Mouse (Mus musculus) stomach, embryonic 15.5 days (tissue): Measurements from ENCODE around the gene D2hgdh. TPM values are rescaled to one million over a fixed set of nuclear protein-coding genes. Genes with fewer than 3 reads are reported as not detected.
A peak's percentile ranks its signal among the peaks of the same experiment; 100 is the strongest.

Experiments used
- ATAC-seq: fragments of 200-750 bp; cut with Nextera tagmentation; 2 replicates; pipeline ENCODE4 v1.8.0; 2017; ENCODE audit warnings: low read depth, moderate number of reproducible peaks, moderate TSS enrichment; ENCODE audit not compliant: insufficient read depth, low FRiP score
- H3K27ac ChIP-seq: fragments of 300-500 bp; sonication (generic); 2 replicates; pipeline ENCODE4 v1.5.1; 2015; ENCODE audit warnings: mild to moderate bottlenecking, inconsistent platforms
- H3K27me3 ChIP-seq: fragments of 300-500 bp; sonication (generic); replicated peaks from 2 replicates; pipeline ENCODE4 v1.6.1; 2015; ENCODE audit warnings: inconsistent platforms
- H3K36me3 ChIP-seq: fragments of 300-500 bp; sonication (generic); 2 replicates; pipeline ENCODE4 v1.6.1; 2015; ENCODE audit warnings: inconsistent platforms
- H3K4me1 ChIP-seq: fragments of 300-500 bp; sonication (generic); 2 replicates; pipeline ENCODE4 v1.6.1; 2015; ENCODE audit warnings: inconsistent platforms
- H3K4me2 ChIP-seq: fragments of 300-500 bp; sonication (generic); 2 replicates; pipeline ENCODE4 v1.6.1; 2015; ENCODE audit warnings: mild to moderate bottlenecking, inconsistent platforms
- H3K4me3 ChIP-seq: fragments of 300-500 bp; sonication (generic); replicated peaks from 2 replicates; pipeline ENCODE4 v1.5.1; 2015; ENCODE audit warnings: inconsistent platforms
- H3K9ac ChIP-seq: fragments of 300-500 bp; sonication (generic); 2 replicates; pipeline ENCODE4 v1.6.1; 2015; ENCODE audit warnings: inconsistent platforms
- H3K9me3 ChIP-seq: fragments of 300-500 bp; sonication (generic); 2 replicates; pipeline ENCODE4 v1.6.1; 2016; ENCODE audit warnings: inconsistent platforms
- whole genome bisulfite sequencing: fragments of 180-500 bp; shearing (Covaris S2); methylation state at CpG from one replicate; pipeline ENCODE4 v1.1.7; 2015; 5-methylcytosine and 5-hydroxymethylcytosine counted together
- polyA plus RNA-seq: library from polyadenylated mRNA; unstranded; fragments of >200 nt; fragmentation: Nextera tagmentation; extraction: Ambion mirVana; gene quantifications from 2 replicates; pipeline ENCODE4 v1.2.1, GENCODE M21; 2015

The D2hgdh gene
- polyA plus RNA-seq, result 13.0 and 15.7 TPM in 2 replicates

DNA sequence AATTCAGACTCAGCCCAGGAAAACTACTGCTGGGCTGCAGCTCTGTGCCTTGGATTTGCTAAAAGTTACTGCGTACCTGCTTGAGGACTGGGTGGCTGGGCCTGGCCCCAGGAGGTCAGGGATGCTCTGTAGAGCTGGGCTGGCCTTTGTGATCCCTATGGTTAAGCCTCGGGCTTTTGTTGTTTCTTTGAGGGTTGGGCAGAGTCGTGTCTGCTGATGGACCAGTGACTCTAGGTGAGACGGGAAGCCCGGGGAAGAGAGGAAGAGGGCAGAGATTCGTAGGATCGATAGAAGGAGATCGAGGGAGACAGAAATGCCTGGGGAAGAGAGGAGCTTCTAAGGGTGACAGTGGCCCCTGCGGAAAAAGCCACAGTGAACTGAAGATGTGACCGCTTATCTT, at the start of gene D2hgdh:
D2hgdh (plus strand) TSS at position 301 of the 400 bp plus-strand sequence.
- Histone ChIP-seq H3K4me1 (peaks cover 7% of the 10 kb centered on the region; the same call in 1 of the 2 replicates), H3K27me3 (no peaks in the 10 kb centered on the region), H3K36me3 (peaks cover 11% of the 10 kb centered on the region), H3K4me3 (peak within 1 kb of the TSS; percentile 57), H3K9ac (peak within 1 kb of the TSS; percentile 49), H3K4me2 (peak within 1 kb of the TSS; percentile 73), H3K27ac (peak within 1 kb of the TSS; percentile 97), H3K9me3 (no peaks in the 10 kb centered on the region)
- ATAC-seq, result 0 out of 2 replicates have a peak, but pooled peaks have one; percentile 0
- WGBS, result 6% methylated on average over 10 of the region's 10 CpGs

DNA sequence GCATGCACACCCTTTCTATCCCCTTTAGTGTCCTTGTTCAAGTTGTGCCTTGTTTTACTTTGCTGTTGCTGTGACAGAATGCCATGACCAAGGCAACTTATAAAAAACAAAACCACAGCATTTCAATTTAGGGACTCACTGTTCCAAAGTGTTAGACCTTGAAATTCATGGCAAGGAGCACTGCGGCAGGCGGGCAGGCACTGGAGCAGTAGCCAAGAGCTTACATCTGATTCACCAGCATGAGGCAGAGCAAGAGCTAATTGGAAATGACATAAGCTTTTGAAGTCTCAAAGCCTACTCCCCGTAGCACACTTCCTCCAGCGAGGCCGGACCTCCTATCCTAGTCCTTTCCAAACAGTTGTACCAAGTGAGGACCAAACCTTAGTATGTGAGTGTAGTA, 48.0 kb upstream of the D2hgdh start:
- Histone ChIP-seq H3K27me3 (no peaks in the 10 kb centered on the region), H3K36me3 (peaks cover 51% of the 10 kb centered on the region), H3K9ac (no peak overlapping the region), H3K4me3 (no peak overlapping the region), H3K4me2 (no peak overlapping the region), H3K9me3 (no peaks in the 10 kb centered on the region), H3K27ac (no peak overlapping the region), H3K4me1 (no peaks in the 10 kb centered on the region)
- no peak for ATAC-seq
- 92% methylated on average over 5 of the region's 5 CpGs for WGBS

DNA sequence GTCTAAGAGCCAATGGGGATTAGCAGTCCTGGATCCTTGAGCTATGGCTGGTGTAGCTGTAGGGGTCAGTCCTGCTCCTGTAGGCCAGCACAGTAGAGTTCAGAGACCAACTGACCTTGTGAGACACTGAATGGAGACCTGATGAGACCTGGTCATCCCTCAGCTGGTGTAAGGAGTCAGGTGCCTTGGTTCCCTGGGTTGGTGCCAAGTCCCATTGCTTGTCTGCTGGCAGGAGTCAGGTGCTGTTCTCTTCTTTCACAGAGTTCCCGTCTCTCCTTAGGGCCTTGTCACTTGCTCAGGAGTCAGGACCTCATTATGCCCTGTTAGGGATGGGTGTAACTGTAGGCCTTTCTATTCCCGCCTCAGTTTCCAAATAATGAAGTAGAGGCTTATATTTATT, 37.8 kb upstream of the D2hgdh start:
- no peak for ATAC-seq
- Histone ChIP-seq H3K9me3 (no peaks in the 10 kb centered on the region), H3K4me3 (no peak overlapping the region), H3K9ac (no peak overlapping the region), H3K4me1 (no peaks in the 10 kb centered on the region), H3K27me3 (no peaks in the 10 kb centered on the region), H3K36me3 (peaks cover 61% of the 10 kb centered on the region), H3K4me2 (no peak overlapping the region), H3K27ac (no peak overlapping the region)
- 87% methylated on average over 2 of the region's 2 CpGs for WGBS

DNA sequence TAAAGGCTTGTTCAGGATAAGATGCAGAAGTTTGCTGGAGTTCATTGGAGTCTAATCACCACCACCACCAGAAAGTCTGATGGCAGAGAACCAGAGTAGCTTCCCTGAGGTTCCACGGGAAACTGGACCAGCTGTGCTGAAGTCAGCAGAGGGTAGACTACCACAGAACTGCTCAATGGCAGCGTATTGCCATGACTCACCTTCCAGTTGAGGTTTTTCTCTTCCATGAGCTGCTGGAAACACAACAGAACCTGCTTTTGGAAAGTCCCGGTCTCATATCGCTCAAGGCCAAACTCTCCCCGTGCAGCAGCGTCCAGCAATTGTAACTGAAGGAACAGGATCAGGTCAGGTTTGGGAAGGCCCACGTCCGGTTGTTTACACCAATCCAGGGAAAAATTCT, 30.2 kb upstream of the D2hgdh start:
- 92% methylated on average over 8 of the region's 8 CpGs for WGBS
- Histone ChIP-seq H3K36me3 (peaks cover 52% of the 10 kb centered on the region), H3K4me2 (no peak overlapping the region), H3K27me3 (no peaks in the 10 kb centered on the region), H3K27ac (no peak overlapping the region), H3K9me3 (no peaks in the 10 kb centered on the region), H3K9ac (no peak overlapping the region), H3K4me3 (no peak overlapping the region), H3K4me1 (no peaks in the 10 kb centered on the region)
- ATAC-seq, result no peak

DNA sequence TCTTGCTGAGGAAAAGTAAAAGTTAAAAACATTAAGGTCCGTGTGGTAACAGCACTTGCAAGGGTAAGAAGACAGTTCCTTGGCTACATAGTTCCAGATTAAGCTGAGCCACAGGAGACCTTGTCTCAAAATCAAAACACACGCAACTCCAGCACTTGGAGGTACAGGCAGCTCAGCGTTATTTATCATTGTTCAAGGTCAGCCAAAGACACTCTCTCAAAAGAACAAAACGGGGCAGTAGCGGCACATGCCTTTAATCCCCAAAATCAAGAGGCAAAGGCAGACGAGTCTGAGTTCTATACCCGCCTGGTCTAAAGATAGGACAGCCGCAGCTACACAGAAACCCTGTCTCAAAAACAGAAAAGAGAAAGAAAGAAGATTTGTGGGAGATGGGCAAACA, 28.8 kb upstream of the D2hgdh start:
- no peak overlapping the region for H3K9ac ChIP-seq
- no peaks in the 10 kb centered on the region for H3K4me1 ChIP-seq
- H3K27ac ChIP-seq, result no peak overlapping the region
- H3K9me3 ChIP-seq, result no peaks in the 10 kb centered on the region
- H3K27me3 ChIP-seq, result no peaks in the 10 kb centered on the region
- H3K4me3 ChIP-seq, result no peak overlapping the region
- no peak for ATAC-seq
- WGBS, result 78% methylated on average over 8 of the region's 8 CpGs
- no peak overlapping the region for H3K4me2 ChIP-seq
- peaks cover 51% of the 10 kb centered on the region for H3K36me3 ChIP-seq

DNA sequence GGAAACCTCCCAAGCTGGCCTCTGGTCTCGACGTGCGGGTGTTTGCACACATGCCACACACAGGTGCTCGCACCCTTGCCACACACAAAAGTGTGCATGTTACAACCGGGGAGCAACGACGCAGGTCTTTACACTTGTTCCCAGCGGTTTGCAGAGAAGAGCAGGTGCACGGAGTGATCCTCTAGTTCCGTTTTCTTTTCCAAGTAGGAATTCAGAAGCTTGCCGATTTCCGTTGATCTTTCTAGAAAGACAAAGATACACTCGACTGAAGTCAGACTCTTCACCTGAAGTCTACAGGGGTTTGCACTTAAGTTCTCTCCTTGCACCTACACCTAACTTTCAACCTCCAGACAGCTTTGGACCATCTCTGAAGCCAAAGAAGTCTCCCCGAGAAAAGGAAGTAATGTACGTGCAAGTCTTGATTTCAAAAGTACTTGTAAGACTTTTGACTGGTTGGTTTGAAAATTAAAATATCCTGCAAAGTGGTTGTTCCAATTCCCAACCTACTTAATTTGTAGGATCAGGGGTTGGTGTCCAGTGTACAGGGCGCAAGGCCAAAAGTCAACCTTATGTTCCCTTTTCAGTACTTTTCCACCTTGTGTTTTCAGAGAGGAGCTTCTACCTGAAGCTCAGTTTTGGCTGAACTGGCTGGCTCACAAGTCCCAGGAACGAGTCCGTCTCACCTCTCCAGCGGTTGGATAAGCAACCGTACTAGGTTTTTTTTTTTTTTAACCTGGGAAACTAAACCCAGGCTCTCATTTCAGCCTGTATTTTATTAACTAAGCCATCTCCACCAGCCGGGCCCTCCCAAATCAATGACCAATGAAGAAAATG, 23.8 kb upstream of the D2hgdh start:
- Histone ChIP-seq H3K27ac (peak overlapping the region; percentile 86; the same call in 1 of the 2 replicates), H3K4me3 (peak overlapping the region; percentile 71), H3K4me2 (peak overlapping the region; percentile 84), H3K36me3 (peaks cover 15% of the 10 kb centered on the region), H3K4me1 (peaks cover 28% of the 10 kb centered on the region), H3K9ac (peak overlapping the region; percentile 65; the same call in 1 of the 2 replicates), H3K9me3 (no peaks in the 10 kb centered on the region), H3K27me3 (no peaks in the 10 kb centered on the region)
- 69% methylated on average over 21 of the region's 21 CpGs for WGBS
- no peak for ATAC-seq

DNA sequence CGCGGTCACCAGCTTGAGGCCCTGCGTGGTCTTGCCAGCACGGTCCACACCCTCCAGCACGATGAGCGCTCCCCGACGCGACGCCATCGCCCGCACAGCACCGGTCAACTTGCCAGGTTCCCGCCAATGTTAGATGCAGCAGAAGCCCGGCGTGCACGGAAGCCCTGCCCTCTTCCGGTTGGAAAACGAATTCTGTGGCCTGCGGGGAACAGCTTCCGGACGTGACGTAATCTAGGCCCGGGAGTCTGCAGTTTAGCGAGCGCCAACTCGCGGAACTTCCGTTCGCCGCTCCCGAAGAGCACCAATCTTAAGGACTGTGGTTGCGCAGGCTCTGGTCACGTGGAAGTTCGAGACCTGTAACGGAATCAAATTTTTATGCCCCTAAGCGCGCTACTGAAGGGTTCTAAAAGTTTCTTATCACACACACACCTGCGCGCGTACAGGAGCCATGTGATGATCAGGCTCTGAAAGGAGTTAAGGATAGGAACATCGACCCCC, 22.9 kb upstream of the D2hgdh start, which contains the start of gene Dtymk:
Dtymk (minus strand) TSS at position 194 of the 498 bp plus-strand sequence.
- Histone ChIP-seq H3K9me3 (no peaks in the 10 kb centered on the region), H3K27me3 (no peaks in the 10 kb centered on the region), H3K4me2 (peak within 1 kb of the TSS; percentile 84), H3K4me3 (peak within 1 kb of the TSS; percentile 71), H3K36me3 (peaks cover 20% of the 10 kb centered on the region), H3K27ac (peak within 1 kb of the TSS; percentile 86), H3K4me1 (peaks cover 28% of the 10 kb centered on the region), H3K9ac (peak within 1 kb of the TSS; percentile 65; the same call in 1 of the 2 replicates)
- under 1% methylated on average over 42 of the region's 42 CpGs for WGBS
- ATAC-seq, result peak; percentile 63

DNA sequence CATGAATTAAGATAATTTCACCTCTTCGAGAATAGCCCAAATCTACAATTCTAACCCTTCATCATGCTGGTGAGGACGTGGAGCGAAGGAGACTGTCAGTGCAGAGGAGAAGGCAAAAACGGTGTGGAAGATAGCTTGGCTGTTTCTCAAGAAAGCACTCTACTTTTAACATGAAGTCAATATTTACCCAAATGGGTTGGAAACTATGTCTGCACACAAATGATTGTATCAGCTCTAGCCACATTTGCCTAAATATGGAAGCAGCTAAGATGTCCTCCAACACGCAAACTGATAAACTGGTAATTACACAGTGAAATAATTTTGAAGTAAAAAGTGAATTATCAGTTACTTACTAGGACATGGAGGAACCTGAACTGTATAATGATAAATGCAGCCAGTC, 21.9 kb upstream of the D2hgdh start:
- peaks cover 23% of the 10 kb centered on the region for H3K36me3 ChIP-seq
- no peak for ATAC-seq
- no peaks in the 10 kb centered on the region for H3K9me3 ChIP-seq
- 68% methylated on average over 5 of the region's 5 CpGs for WGBS
- H3K4me2 ChIP-seq, result peak overlapping the region; percentile 84
- no peak overlapping the region for H3K9ac ChIP-seq
- no peak overlapping the region for H3K4me3 ChIP-seq
- H3K4me1 ChIP-seq, result peaks cover 28% of the 10 kb centered on the region
- no peaks in the 10 kb centered on the region for H3K27me3 ChIP-seq
- H3K27ac ChIP-seq, result peak overlapping the region; percentile 86

DNA sequence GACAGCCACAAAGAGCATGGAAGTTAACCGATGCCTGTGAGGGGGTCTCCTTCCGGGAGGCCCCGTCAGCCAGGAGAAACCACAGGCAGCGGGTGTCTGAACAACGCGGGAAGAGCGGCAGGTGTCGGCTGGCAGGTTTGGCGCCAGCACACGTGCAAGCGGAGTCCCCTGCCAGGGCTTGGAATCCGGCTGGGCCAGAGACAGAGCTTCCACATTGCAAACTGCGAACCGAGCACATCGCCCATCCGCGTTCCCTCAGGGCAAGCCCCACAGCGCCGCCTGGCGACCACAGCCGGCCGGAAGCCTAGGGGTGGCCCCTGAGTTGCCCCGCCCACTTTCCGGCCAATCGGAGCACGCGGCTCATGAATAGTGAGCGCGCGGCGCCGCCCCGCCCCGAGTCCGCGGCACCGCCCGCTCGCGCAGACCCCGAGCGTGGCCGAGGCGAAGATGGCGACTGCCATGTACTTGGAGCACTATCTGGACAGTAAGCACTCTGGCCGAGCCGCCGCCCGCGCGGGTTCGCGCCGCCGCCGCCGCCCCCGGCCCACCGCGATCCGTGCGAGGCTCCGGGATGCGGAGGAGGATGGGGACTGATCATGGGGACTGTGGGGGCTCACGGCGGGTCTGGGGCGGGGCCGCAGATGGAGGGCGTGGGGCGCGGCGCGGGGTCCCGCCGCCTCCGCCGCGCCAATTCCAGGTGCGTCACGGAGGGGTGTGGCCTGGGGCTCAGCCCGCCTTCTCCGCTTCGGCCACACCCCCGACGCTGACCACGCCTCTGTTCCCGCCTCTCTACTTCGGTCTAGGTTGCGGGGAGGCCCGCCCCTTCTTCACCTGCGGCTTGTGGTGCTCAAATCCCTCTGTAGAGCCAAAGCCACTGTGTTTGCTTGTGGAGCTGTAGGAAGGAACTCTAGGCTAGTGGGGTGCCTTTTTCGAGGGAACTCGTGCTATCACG, 20.9 kb upstream of the D2hgdh start, which contains the start of gene Ing5:
Ing5 (plus strand) TSS at position 410 of the 952 bp plus-strand sequence.
- H3K36me3 ChIP-seq, result peaks cover 32% of the 10 kb centered on the region
- peaks cover 28% of the 10 kb centered on the region for H3K4me1 ChIP-seq
- peak within 1 kb of the TSS; percentile 95 for H3K9ac ChIP-seq
- ATAC-seq, result peak; percentile 95
- WGBS, result under 1% methylated on average over 84 of the region's 94 CpGs
- H3K4me2 ChIP-seq, result peak within 1 kb of the TSS; percentile 84
- H3K27ac ChIP-seq, result peak within 1 kb of the TSS; percentile 99
- H3K4me3 ChIP-seq, result peak within 1 kb of the TSS; percentile 92
- no peaks in the 10 kb centered on the region for H3K27me3 ChIP-seq
- no peaks in the 10 kb centered on the region for H3K9me3 ChIP-seq

DNA sequence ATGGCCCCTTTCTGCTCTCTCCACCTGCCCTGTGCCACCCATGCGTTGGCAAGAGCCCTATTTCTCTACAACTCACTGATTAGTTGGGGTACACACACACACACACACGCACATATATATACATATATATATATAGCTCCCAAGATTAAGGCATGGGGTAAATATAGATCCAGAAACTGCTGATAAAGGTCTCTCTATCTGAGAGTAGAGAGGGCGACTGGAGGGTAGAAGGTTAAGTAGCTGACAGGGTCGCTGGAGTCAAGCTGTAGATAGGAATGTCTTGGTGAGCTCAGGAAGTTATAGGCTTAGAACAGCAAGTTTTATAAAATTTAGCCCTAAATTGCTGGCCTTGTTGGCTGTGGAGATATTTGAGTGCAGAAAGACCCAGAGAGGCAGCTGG, 19.9 kb upstream of the D2hgdh start:
- ATAC-seq, result no peak
- Histone ChIP-seq H3K4me2 (peak overlapping the region; percentile 84), H3K9ac (no peak overlapping the region), H3K27ac (0 out of 2 replicates have a peak overlapping the region, but pooled peaks have one; percentile 44), H3K27me3 (no peaks in the 10 kb centered on the region), H3K36me3 (peaks cover 29% of the 10 kb centered on the region), H3K9me3 (no peaks in the 10 kb centered on the region), H3K4me3 (peak overlapping the region; percentile 92), H3K4me1 (peaks cover 28% of the 10 kb centered on the region)
- 66% methylated on average over 4 of the region's 4 CpGs for WGBS

DNA sequence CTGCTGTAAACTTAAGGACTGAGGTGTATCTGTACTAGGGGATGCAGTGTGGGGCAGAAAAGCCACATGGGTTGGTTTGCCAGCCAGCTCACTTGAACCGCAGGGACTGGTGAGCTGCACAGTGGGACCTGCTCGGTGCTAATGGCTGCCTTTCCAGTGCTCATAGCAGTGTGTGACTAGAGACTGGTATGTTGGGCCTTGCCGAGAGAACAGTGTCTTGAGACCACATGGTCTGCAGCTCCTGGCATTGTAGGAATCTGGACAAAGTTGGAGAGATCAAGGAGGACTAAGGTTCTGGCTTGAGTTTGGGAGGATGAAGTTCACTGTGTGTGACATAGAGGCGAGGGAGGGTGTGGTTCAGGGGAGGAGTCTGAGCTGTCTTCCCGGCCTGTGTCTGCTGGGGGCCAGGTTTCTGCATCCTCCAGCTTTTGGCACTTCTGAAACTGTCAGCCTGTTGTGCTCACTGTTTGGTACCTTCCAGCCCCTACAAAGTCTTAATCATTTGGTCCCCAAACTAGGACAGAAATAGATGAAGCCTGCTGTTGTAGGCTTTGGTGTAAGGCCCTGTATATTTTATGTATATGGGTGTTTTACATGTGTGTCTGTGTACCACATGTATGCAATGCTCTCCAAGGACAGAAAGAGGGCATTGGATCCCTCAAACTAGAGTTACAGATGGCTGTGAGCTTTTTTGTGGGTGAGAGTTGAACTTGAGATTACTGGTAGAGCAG, 19.3 kb upstream of the D2hgdh start:
- H3K4me3 ChIP-seq, result peak overlapping the region; percentile 92; the same call in 1 of the 2 replicates
- no peak for ATAC-seq
- no peaks in the 10 kb centered on the region for H3K9me3 ChIP-seq
- 0 out of 2 replicates have a peak overlapping the region, but pooled peaks have one; percentile 44 for H3K27ac ChIP-seq
- H3K27me3 ChIP-seq, result no peaks in the 10 kb centered on the region
- peaks cover 28% of the 10 kb centered on the region for H3K4me1 ChIP-seq
- peaks cover 32% of the 10 kb centered on the region for H3K36me3 ChIP-seq
- H3K9ac ChIP-seq, result no peak overlapping the region
- peak overlapping the region; percentile 84 for H3K4me2 ChIP-seq
- 66% methylated on average over 5 of the region's 5 CpGs for WGBS
